Mouse (Mus musculus) kidney, adult 2 months (tissue): Measurements from ENCODE around the gene Grid2ip. TPM values are rescaled to one million over a fixed set of nuclear protein-coding genes. Genes with fewer than 3 reads are reported as not detected.
A peak's percentile ranks its signal among the peaks of the same experiment; 100 is the strongest.

ENCODE experiments used
- DNase-seq: peaks from one replicate; pipeline ENCODE4 v3.0.0; 2021
- H3K27ac ChIP-seq: fragments of 200-500 bp; 2 replicates; pipeline ENCODE4 v1.5.1; 2012; ENCODE audit warnings: low read depth, low read length, control low read depth, inconsistent platforms; ENCODE audit not compliant: insufficient read depth
- H3K27me3 ChIP-seq: fragments of 200-500 bp; replicated peaks from 2 replicates; pipeline ENCODE4 v1.6.1; 2012; ENCODE audit warnings: mild to moderate bottlenecking, moderate library complexity, low read length, inconsistent platforms; ENCODE audit not compliant: control insufficient read depth, insufficient read depth
- H3K36me3 ChIP-seq: fragments of 200-500 bp; 2 replicates; pipeline ENCODE4 v1.6.1; 2012; ENCODE audit warnings: mild to moderate bottlenecking, moderate library complexity, low read length, inconsistent platforms; ENCODE audit not compliant: control insufficient read depth, insufficient read depth
- H3K4me1 ChIP-seq: fragments of 200-500 bp; 2 replicates; pipeline ENCODE4 v1.6.1; 2011; ENCODE audit warnings: low read length; ENCODE audit not compliant: control insufficient read depth, insufficient read depth
- H3K4me3 ChIP-seq: fragments of 200-500 bp; 2 replicates; pipeline ENCODE4 v1.5.1; 2011; ENCODE audit warnings: mild to moderate bottlenecking, low read depth, low read length, control low read depth; ENCODE audit not compliant: insufficient read depth
- CTCF ChIP-seq: fragments of 200-500 bp; conservative IDR thresholded peaks from 2 replicates; pipeline ENCODE4 v1.5.1; 2011; ENCODE audit warnings: low read depth, mild to moderate bottlenecking, control low read depth, low read length, moderate library complexity, mixed read lengths; ENCODE audit not compliant: insufficient read depth, insufficient read length
- POLR2A ChIP-seq: fragments of 200-500 bp; IDR thresholded peaks from one replicate; pipeline ENCODE4 v1.6.1; 2011; ENCODE audit warnings: low read depth, low read length, control low read depth
- WGBS: fragments of 180-500 bp; shearing (Covaris S2); methylation state at CpG from one replicate; pipeline ENCODE4 v1.1.7; 2018; 5-methylcytosine and 5-hydroxymethylcytosine counted together
- polyA plus RNA-seq: library from polyadenylated mRNA; depleted of rRNA; stranded (reverse); fragments of >200 nt; gene quantifications from 2 replicates; pipeline ENCODE4 v1.2.3, GENCODE M21; 2012

Gene Grid2ip
- polyA plus RNA-seq, 1 experiment, result 0.13 TPM

GRCm38 (mm10) chr5:143363678-143364615, 6.8 kb downstream of the Grid2ip start:
- no peak for DNase-seq
- WGBS, result 2% methylated on average over 47 of the region's 47 CpGs
- TF ChIP-seq POLR2A (no peak), CTCF (no peak)
- H3K4me1 ChIP-seq, result no peaks in the 10 kb centered on the region
- H3K36me3 ChIP-seq, result no peaks in the 10 kb centered on the region
- H3K27me3 ChIP-seq, result no peaks in the 10 kb centered on the region
- no peak overlapping the region for H3K27ac ChIP-seq
- H3K4me3 ChIP-seq, result peak overlapping the region; percentile 25; the same call in 1 of the 2 replicates

GRCm38 (mm10) chr5:143367931-143368330, 10.8 kb downstream of the Grid2ip start:
- WGBS, result 70% methylated on average over 3 of the region's 3 CpGs
- no peak overlapping the region for H3K27ac ChIP-seq
- TF ChIP-seq POLR2A (no peak), CTCF (no peak)
- peaks cover 4% of the 10 kb centered on the region; the same call in 1 of the 2 replicates for H3K27me3 ChIP-seq
- no peak overlapping the region for H3K4me3 ChIP-seq
- no peak for DNase-seq
- H3K4me1 ChIP-seq, result no peaks in the 10 kb centered on the region
- H3K36me3 ChIP-seq, result no peaks in the 10 kb centered on the region

DNA sequence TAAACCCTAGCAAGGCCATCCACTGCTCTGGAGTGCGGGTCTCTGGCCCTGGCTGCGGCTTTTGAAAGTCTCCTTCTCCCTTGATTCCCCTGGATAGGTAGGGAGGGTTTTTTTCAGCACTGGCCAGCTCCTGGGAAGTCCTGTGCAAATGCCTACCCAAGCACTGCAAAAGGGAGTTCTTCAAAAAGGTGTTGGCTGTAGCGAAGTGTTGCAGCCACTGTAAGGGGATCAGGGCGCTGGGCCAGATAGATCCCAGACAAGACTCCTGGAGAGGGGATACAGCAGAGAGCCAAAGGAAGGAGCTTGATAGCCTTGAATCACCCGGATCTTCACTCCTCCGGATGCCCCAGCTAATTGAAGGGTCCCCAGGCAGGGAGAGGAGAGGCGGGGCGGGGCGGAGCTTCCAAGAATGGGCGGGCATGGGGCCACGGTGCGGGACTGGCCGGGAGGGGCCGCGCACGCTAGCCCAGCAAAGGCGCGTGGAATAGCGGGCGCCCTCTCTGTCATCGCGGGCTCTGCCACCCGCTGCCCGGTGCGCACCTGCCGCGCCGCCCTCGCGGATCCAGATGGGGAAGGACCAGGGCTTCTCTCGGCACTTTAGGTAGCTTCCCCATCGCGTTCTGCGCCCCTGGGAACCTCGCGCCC, 12.6 kb downstream of the Grid2ip start:
- Histone ChIP-seq H3K36me3 (no peaks in the 10 kb centered on the region), H3K4me3 (no peak overlapping the region), H3K27me3 (peaks cover 4% of the 10 kb centered on the region; the same call in 1 of the 2 replicates), H3K27ac (no peak overlapping the region), H3K4me1 (no peaks in the 10 kb centered on the region)
- no peak for DNase-seq
- 2% methylated on average over 36 of the region's 36 CpGs for WGBS
- TF ChIP-seq CTCF, result no peak
- TF ChIP-seq POLR2A, result no peak

DNA sequence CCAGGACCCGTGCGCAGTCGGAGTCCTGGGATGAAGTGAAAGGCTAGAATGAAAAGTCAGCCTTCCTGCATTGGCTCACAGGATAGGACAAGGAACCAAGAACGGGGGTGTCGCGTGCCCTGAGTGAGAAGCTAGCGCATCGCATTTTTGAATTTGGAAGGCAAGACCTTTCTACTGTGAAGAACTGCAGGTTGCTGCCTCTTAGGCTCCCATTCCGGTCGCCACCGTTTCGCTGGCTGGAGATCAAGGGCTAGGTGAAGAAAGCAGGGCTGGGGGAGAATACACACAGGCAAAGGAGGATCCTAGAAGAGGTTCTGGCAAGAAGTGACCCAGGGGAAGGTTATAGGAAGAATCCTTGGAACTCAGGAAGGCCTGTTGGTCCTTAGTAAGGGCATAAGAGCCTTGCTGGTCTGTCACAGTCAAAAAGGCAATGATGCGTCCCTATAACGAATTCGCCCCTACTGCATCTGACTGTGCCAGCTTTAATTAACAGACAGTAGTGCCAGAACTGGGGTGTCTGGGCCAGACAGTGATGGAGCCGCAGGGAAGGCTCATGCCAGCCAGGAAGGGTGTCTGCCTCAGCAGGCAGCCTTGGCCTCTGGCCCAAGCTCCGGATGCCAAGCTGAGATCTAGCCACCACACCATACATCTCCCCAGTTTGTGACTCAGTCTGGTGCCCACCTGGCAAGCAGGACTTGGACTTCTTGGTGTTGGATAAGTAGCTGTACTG, 13.4 kb downstream of the Grid2ip start:
- peaks cover 4% of the 10 kb centered on the region; the same call in 1 of the 2 replicates for H3K27me3 ChIP-seq
- DNase-seq, result no peak
- H3K4me3 ChIP-seq, result no peak overlapping the region
- TF ChIP-seq CTCF, result no peak
- TF ChIP-seq POLR2A, result no peak
- no peaks in the 10 kb centered on the region for H3K4me1 ChIP-seq
- WGBS, result 22% methylated on average over 17 of the region's 17 CpGs
- H3K27ac ChIP-seq, result no peak overlapping the region
- H3K36me3 ChIP-seq, result no peaks in the 10 kb centered on the region

DNA sequence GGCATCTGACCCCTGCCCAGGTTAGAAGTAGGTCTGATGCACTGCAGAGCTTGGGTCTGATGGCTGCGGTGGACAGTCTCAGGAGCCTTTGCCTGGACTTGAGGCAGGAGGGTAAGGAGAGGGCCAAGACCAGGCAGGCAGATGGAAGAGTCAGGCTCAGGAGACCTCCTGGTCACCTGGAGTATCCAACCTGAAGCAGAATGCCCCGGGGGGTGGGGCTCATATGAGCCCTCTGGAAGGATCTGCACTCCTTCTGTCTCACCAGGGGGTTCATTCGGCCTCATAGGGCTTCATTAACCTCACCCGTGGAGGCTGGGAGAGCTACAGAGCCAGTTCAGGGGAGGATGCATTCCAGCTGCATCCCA, 14.0 kb downstream of the Grid2ip start:
- no peaks in the 10 kb centered on the region for H3K36me3 ChIP-seq
- no peak overlapping the region for H3K4me3 ChIP-seq
- peaks cover 4% of the 10 kb centered on the region; the same call in 1 of the 2 replicates for H3K27me3 ChIP-seq
- no peak for DNase-seq
- WGBS, result 48% methylated on average over 4 of the region's 4 CpGs
- no peak for TF ChIP-seq CTCF
- no peak for TF ChIP-seq POLR2A
- H3K4me1 ChIP-seq, result no peaks in the 10 kb centered on the region
- H3K27ac ChIP-seq, result no peak overlapping the region

GRCm38 (mm10) chr5:143372818-143373217, 15.7 kb downstream of the Grid2ip start:
- Histone ChIP-seq H3K27me3 (peaks cover 4% of the 10 kb centered on the region; the same call in 1 of the 2 replicates), H3K4me1 (no peaks in the 10 kb centered on the region), H3K4me3 (no peak overlapping the region), H3K36me3 (no peaks in the 10 kb centered on the region), H3K27ac (no peak overlapping the region)
- TF ChIP-seq CTCF (peak; percentile 45; the same call in 1 of the 2 replicates), POLR2A (no peak)
- DNase-seq, result peak; percentile 24
- WGBS, result 1% methylated on average over 35 of the region's 35 CpGs
